ENCODE assay signal across 20 mouse cellular contexts in genomic region chr9:61720206-61720605, GRCm38 (mm10).
DNase-seq lines count a peak whose midpoint lies in the region; ATAC-seq and TF ChIP-seq lines count a peak whose summit lies in the region.
"Had no signal": no experiment of that assay in that cellular context is flagged by ENCODE, and none has a peak within 500 bp of the region (broad histone marks: within the 10 kb centered on the region; RNA-seq: fewer than 3 reads in every experiment).

No protein-coding gene starts in this region.

- H3K27me3 ChIP-seq in hindbrain, embryonic 10.5 days (ENCODE audit: insufficient read depth, poor library complexity, severe bottlenecking), result peaks cover 47% of the 10 kb centered on the region
- H3K27me3 ChIP-seq in hindbrain, embryonic 14.5 days (ENCODE audit: control insufficient read depth, insufficient read depth, low read length), result 0 out of 2 replicates have a peak, but pooled peaks cover 3% of the 10 kb centered on the region
- no peaks in the 10 kb centered on the region for H3K27me3 ChIP-seq in neural tube, embryonic 11.5 days (ENCODE audit: control insufficient read depth, insufficient read depth, low read length)
- H3K27me3 ChIP-seq in hindbrain, postnatal 0 days (ENCODE audit: insufficient read depth, low read length), result no peaks in the 10 kb centered on the region
- H3K27me3 ChIP-seq: embryonic facial prominence, embryonic 12.5 days had no signal

- H3K4me2 ChIP-seq in hindbrain, embryonic 14.5 days (replicated peaks), result no peak overlapping the region
- no peak overlapping the region for H3K4me2 ChIP-seq in neural tube, embryonic 11.5 days (ENCODE audit: low read depth)
- H3K4me2 ChIP-seq in hindbrain, postnatal 0 days (ENCODE audit: low read depth, low read length), result no peak overlapping the region
- H3K4me2 ChIP-seq: embryonic facial prominence, embryonic 12.5 days; heart, embryonic 12.5 days; limb, embryonic 13.5 days had no signal

- no peak for DNase-seq in hindbrain, embryonic 10.5 days (ENCODE audit: low spot score)
- DNase-seq in hindbrain, embryonic 14.5 days (ENCODE audit: low spot score), result no peak
- DNase-seq in neural tube, embryonic 11.5 days (ENCODE audit: low spot score), result no peak
- DNase-seq in neural tube, embryonic 10.5 days (ENCODE audit: extremely low spot score, low spot score), result no peak
- DNase-seq in hindbrain, postnatal 0 days (ENCODE audit: low spot score), result peak; percentile 56
- DNase-seq in retina, postnatal 1 day, result peak; percentile 76
- no peak for DNase-seq in testis, postnatal 10 days (ENCODE audit: low spot score)
- DNase-seq: adrenal gland, adult 2 months; cerebellum, adult 11 months; cerebellum, postnatal 25 days; kidney, adult 18-20 months; kidney, postnatal 10 days; lung, postnatal 14 days; right cerebral cortex, postnatal 14 days; thymus, postnatal 25 days had no signal

- no peak overlapping the region for H3K4me3 ChIP-seq in hindbrain, embryonic 10.5 days
- no peak overlapping the region for H3K4me3 ChIP-seq in hindbrain, embryonic 14.5 days (replicated peaks; ENCODE audit: low read length)
- H3K4me3 ChIP-seq in neural tube, embryonic 11.5 days (ENCODE audit: low read depth, low read length), result no peak overlapping the region
- no peak overlapping the region for H3K4me3 ChIP-seq in hindbrain, postnatal 0 days (ENCODE audit: low read length)
- H3K4me3 ChIP-seq: embryonic facial prominence, embryonic 12.5 days; heart, embryonic 12.5 days; limb, embryonic 13.5 days; megakaryocyte, embryonic 14.5 days had no signal

- no peaks in the 10 kb centered on the region for H3K9me3 ChIP-seq in hindbrain, embryonic 10.5 days
- no peaks in the 10 kb centered on the region for H3K9me3 ChIP-seq in hindbrain, embryonic 14.5 days (ENCODE audit: control insufficient read depth, low read length)
- H3K9me3 ChIP-seq in neural tube, embryonic 11.5 days (ENCODE audit: control insufficient read depth, low read length), result no peaks in the 10 kb centered on the region
- no peaks in the 10 kb centered on the region for H3K9me3 ChIP-seq in hindbrain, postnatal 0 days (ENCODE audit: low read length)
- H3K9me3 ChIP-seq: embryonic facial prominence, embryonic 12.5 days; heart, embryonic 12.5 days; limb, embryonic 13.5 days had no signal

- H3K9ac ChIP-seq in hindbrain, embryonic 14.5 days, result no peak overlapping the region
- peak overlapping the region; percentile 32; the same call in 1 of the 2 replicates for H3K9ac ChIP-seq in neural tube, embryonic 11.5 days (ENCODE audit: low read length)
- 0 out of 2 replicates have a peak overlapping the region, but pooled peaks have one; percentile 3 for H3K9ac ChIP-seq in hindbrain, postnatal 0 days (replicated peaks; ENCODE audit: low read length)
- H3K9ac ChIP-seq: embryonic facial prominence, embryonic 12.5 days; heart, embryonic 12.5 days; limb, embryonic 13.5 days; liver, embryonic 14.5 days had no signal

- no peaks in the 10 kb centered on the region for H3K36me3 ChIP-seq in hindbrain, embryonic 10.5 days
- H3K36me3 ChIP-seq in hindbrain, embryonic 14.5 days (replicated peaks; ENCODE audit: control insufficient read depth, insufficient read depth), result no peaks in the 10 kb centered on the region
- no peaks in the 10 kb centered on the region for H3K36me3 ChIP-seq in neural tube, embryonic 11.5 days (ENCODE audit: control insufficient read depth, insufficient read depth, low read length)
- no peaks in the 10 kb centered on the region for H3K36me3 ChIP-seq in hindbrain, postnatal 0 days (ENCODE audit: insufficient read depth, low read length)
- H3K36me3 ChIP-seq: embryonic facial prominence, embryonic 12.5 days; heart, embryonic 12.5 days; limb, embryonic 13.5 days had no signal

- TF ChIP-seq CTCF in hindbrain, postnatal 0 days (IDR thresholded peaks at IDR 0.05; ENCODE audit: low read depth), result no peak

- H3K27ac ChIP-seq in hindbrain, embryonic 10.5 days, result peak overlapping the region; percentile 45; the same call in 1 of the 2 replicates
- no peak overlapping the region for H3K27ac ChIP-seq in hindbrain, embryonic 14.5 days
- H3K27ac ChIP-seq in neural tube, embryonic 11.5 days (ENCODE audit: low read depth, low read length), result no peak overlapping the region
- 0 out of 2 replicates have a peak overlapping the region, but pooled peaks have one; percentile 32 for H3K27ac ChIP-seq in hindbrain, postnatal 0 days
- H3K27ac ChIP-seq: embryonic facial prominence, embryonic 12.5 days; liver, embryonic 14.5 days had no signal

- peaks cover 16% of the 10 kb centered on the region for H3K4me1 ChIP-seq in hindbrain, embryonic 10.5 days (replicated peaks)
- peaks cover 23% of the 10 kb centered on the region for H3K4me1 ChIP-seq in hindbrain, embryonic 14.5 days (replicated peaks; ENCODE audit: control insufficient read depth, insufficient read depth, low read length)
- H3K4me1 ChIP-seq in neural tube, embryonic 11.5 days (ENCODE audit: control insufficient read depth, insufficient read depth, low read length), result no peaks in the 10 kb centered on the region
- H3K4me1 ChIP-seq in hindbrain, postnatal 0 days (ENCODE audit: insufficient read depth, low read length), result peaks cover 17% of the 10 kb centered on the region
- H3K4me1 ChIP-seq: megakaryocyte, embryonic 14.5 days had no signal

- WGBS in hindbrain, embryonic 10.5 days, result 66% methylated on average over 5 of the region's 5 CpGs
- 43% methylated on average over 5 of the region's 5 CpGs for WGBS in hindbrain, embryonic 14.5 days
- 74% methylated on average over 5 of the region's 5 CpGs for WGBS in neural tube, embryonic 11.5 days
- WGBS in hindbrain, postnatal 0 days, result 22% methylated on average over 5 of the region's 5 CpGs

- no peak for ATAC-seq in hindbrain, embryonic 14.5 days (ENCODE audit: low FRiP score)
- ATAC-seq in neural tube, embryonic 11.5 days (ENCODE audit: insufficient read depth, low FRiP score, low TSS enrichment), result no peak
- no peak for ATAC-seq in hindbrain, postnatal 0 days

Comparison
In these comparisons a context has a peak if more than half of its experiments do, and no peak if none do; other contexts are left out.
1. DNase-seq: peak in hindbrain, postnatal 0 days (single experiment) and retina, postnatal 1 day (single experiment); none in hindbrain, embryonic 10.5 days (single experiment), hindbrain, embryonic 14.5 days (single experiment), neural tube, embryonic 11.5 days (single experiment), neural tube, embryonic 10.5 days (single experiment) and testis, postnatal 10 days (single experiment).
2. H3K27ac ChIP-seq: peak in hindbrain, embryonic 10.5 days (single experiment) and hindbrain, postnatal 0 days (single experiment); none in hindbrain, embryonic 14.5 days (single experiment) and neural tube, embryonic 11.5 days (single experiment).